Mouse (Mus musculus): ENCODE results near the gene Ift43. TPM values are rescaled to one million over a fixed set of nuclear protein-coding genes. Genes with fewer than 3 reads are reported as not detected.

The Ift43 gene
- 6.0 and 6.6 TPM in 2 replicates for polyA plus RNA-seq (2015; fragmentation: Nextera tagmentation; extraction: Ambion mirVana)

DNA sequence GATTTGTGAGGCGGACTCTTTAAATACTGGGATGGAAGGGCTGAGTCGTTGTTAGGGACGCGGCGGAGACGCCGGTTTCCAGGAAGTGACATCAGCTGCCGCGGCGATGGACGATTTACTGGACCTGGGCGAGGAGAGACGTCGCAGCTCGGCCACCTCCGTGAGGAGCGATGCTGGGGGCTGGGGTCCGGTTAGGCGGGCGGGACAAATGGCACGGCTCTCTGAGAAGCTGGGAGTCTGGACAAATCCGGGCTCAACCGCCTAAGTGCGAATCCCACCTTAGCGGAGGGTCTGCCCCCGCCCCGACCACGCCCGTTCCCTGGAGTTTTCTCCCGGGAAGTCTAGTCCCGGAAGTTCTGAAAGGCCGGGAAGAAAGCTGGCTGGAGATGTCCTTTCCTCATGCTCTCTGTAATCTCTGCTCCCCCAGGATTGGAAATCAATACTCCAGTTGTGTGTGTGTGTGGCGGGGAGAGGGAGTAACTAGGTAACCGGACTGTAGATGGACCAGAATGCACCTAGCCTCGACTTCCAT lies at the start of gene Ift43:
Gene Ift43, plus strand, starts transcription at position 61 of the 532 bp plus-strand sequence.
- Histone ChIP-seq H3K9ac (ENCODE audit: low read depth, low read length) (peak within 1 kb of the TSS; percentile 18; the same call in 1 of the 2 replicates), H3K4me3 (ENCODE audit: low read depth, low read length) (peak within 1 kb of the TSS; percentile 59), H3K9me3 (replicated peaks; ENCODE audit: control insufficient read depth, low read length) (no peaks in the 10 kb centered on the region), H3K27me3 (ENCODE audit: control insufficient read depth, insufficient read depth, low read depth, low read length) (peaks cover 37% of the 10 kb centered on the region), H3K4me2 (ENCODE audit: low read depth, low read length) (peak within 1 kb of the TSS; percentile 57), H3K36me3 (ENCODE audit: control insufficient read depth, insufficient read depth) (no peaks in the 10 kb centered on the region), H3K27ac (ENCODE audit: low read length) (no peak within 1 kb of the TSS), H3K4me1 (ENCODE audit: control insufficient read depth, low read depth, low read length) (no peaks in the 10 kb centered on the region; the same call in 1 of the 2 replicates)
- 1% methylated on average over 35 of the region's 35 CpGs for WGBS (ENCODE audit: insufficient replicate concordance)
- peak; percentile 55; the same call in 1 of the 2 replicates for ATAC-seq (ENCODE audit: low read depth)

DNA sequence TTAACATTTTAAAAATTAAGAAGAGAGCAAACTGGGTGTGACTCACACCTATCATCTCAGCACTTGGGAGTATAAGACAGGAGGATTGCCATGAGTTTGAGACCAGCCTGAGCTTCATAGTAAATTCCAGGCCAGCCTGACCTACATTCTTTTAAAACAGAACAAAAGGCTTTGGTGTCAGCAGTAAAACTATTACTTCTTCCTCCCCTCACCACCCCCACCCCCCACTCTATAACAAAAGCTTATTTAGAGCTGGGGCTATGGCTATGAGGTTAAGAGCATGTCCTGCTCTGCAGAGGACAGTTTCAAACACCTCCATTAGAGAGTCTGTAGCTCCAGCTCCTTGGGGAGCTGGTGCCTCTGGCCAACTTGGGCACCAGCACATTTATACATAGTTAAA lies 46.8 kb upstream of the Ift43 start:
- Histone ChIP-seq H3K9me3 (replicated peaks; ENCODE audit: control insufficient read depth, low read length) (no peaks in the 10 kb centered on the region), H3K4me2 (ENCODE audit: low read depth, low read length) (no peak overlapping the region), H3K4me3 (ENCODE audit: low read depth, low read length) (no peak overlapping the region), H3K4me1 (ENCODE audit: control insufficient read depth, low read depth, low read length) (peaks cover 3% of the 10 kb centered on the region), H3K9ac (ENCODE audit: low read depth, low read length) (no peak overlapping the region), H3K27me3 (ENCODE audit: control insufficient read depth, insufficient read depth, low read depth, low read length) (no peaks in the 10 kb centered on the region), H3K36me3 (ENCODE audit: control insufficient read depth, insufficient read depth) (no peaks in the 10 kb centered on the region), H3K27ac (ENCODE audit: low read length) (no peak overlapping the region)
- no peak for ATAC-seq (ENCODE audit: low read depth)

DNA sequence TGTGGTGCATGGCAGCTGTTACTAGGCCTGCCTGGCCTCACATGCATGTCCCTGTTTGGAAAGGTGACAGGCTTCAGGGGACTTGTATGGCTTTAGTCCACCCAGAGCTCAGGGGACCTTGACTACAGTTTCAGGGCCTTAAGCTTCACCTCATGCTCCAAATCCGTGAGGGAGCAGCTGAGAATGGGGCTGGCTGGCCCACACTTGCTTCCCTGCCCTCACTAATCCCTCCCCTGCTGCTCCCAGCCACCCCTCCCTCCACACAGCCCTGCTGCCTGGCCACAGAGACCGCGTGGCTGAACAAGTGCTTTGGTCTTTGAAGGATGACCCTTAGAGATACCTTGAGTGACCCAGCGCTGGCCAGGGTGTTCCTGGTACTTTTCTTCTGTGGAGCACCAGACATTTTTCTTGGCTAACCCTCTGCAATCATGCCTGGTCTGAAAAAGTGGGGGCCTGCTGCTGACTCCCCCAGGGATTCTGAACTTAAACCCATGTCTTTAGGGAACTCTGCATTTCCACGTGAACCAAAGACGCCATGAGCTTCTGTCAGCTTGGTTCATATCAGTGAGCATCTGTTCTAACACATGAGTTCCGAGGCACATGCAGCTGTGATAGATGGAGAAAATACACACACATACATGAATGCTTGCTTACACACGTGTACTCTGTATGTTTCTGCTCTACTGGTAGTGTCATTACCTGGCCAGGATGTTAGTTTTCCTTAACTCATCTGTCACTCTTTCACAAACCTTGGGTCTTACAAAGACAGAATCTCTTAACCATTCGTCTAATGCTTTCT lies 45.8 kb upstream of the Ift43 start:
- no peak overlapping the region for H3K9ac ChIP-seq (ENCODE audit: low read depth, low read length)
- no peak overlapping the region for H3K4me2 ChIP-seq (ENCODE audit: low read depth, low read length)
- no peaks in the 10 kb centered on the region for H3K27me3 ChIP-seq (ENCODE audit: control insufficient read depth, insufficient read depth, low read depth, low read length)
- H3K9me3 ChIP-seq (replicated peaks; ENCODE audit: control insufficient read depth, low read length) = no peaks in the 10 kb centered on the region
- 62% methylated on average over 9 of the region's 9 CpGs for WGBS (ENCODE audit: insufficient replicate concordance)
- H3K4me3 ChIP-seq (ENCODE audit: low read depth, low read length) = no peak overlapping the region
- ATAC-seq (ENCODE audit: low read depth) = no peak
- H3K36me3 ChIP-seq (ENCODE audit: control insufficient read depth, insufficient read depth) = no peaks in the 10 kb centered on the region
- H3K27ac ChIP-seq (ENCODE audit: low read length) = no peak overlapping the region
- no peaks in the 10 kb centered on the region for H3K4me1 ChIP-seq (ENCODE audit: control insufficient read depth, low read depth, low read length)

DNA sequence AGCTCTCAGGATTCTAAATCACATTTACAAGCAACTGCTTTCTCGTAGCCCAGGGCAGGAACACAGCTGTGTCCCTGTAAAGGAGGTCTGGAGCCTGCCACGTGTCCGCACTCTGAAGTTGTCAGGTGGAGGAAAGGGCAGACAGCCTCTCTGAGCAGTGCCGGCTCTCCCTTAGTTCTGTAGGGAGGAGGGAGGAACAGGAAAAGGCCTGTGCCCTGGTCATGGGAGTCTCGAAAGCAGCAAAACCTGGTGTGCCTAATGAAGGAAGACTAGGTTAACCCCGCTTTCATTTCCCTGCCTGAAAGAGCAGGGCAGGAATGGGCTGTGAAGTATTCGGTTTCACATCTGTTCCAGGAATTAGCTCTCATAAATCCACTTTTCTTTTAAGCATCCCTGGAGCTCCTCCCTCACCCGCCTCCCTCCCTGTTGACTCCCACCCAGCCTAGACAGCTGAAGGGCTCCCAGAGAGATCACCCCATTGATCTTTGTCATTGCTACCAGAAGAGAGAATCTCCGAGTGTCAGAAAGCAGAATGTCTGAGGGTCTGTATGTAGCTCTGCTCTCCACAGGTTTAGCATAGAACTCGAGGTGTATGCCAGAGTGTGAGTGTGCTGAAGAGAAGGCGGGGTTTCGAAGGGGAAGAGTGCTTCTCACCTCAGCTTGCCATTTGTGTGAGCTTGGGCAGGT lies 45.0 kb upstream of the Ift43 start:
- no peak for ATAC-seq (ENCODE audit: low read depth)
- Histone ChIP-seq H3K27ac (ENCODE audit: low read length) (no peak overlapping the region), H3K9me3 (replicated peaks; ENCODE audit: control insufficient read depth, low read length) (no peaks in the 10 kb centered on the region), H3K9ac (ENCODE audit: low read depth, low read length) (no peak overlapping the region), H3K36me3 (ENCODE audit: control insufficient read depth, insufficient read depth) (no peaks in the 10 kb centered on the region), H3K4me1 (ENCODE audit: control insufficient read depth, low read depth, low read length) (no peaks in the 10 kb centered on the region), H3K4me2 (ENCODE audit: low read depth, low read length) (no peak overlapping the region), H3K4me3 (ENCODE audit: low read depth, low read length) (no peak overlapping the region), H3K27me3 (ENCODE audit: control insufficient read depth, insufficient read depth, low read depth, low read length) (no peaks in the 10 kb centered on the region)
- WGBS (ENCODE audit: insufficient replicate concordance) = 60% methylated on average over 12 of the region's 12 CpGs

DNA sequence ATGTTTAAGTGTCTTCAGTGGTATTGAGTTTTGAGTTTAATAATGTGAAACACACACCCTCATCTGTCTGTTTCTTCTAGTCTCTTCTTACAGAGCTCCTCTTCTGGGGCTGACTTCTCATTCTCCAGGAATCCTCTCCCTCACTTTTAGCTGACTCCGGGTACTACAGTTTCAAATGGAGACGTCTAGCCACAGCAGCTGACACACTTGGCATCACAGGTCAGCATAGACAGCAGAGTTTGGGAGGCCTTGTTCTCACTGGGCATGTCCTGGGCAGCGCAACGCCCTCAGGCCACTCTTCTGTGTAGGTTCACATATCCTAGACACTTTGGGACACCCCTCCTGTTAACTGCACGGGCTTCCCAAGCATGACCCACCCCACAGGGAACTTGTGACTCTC lies 43.3 kb upstream of the Ift43 start:
- Histone ChIP-seq H3K9ac (ENCODE audit: low read depth, low read length) (no peak overlapping the region), H3K9me3 (replicated peaks; ENCODE audit: control insufficient read depth, low read length) (0 out of 2 replicates have a peak, but pooled peaks cover 2% of the 10 kb centered on the region), H3K27ac (ENCODE audit: low read length) (no peak overlapping the region), H3K36me3 (ENCODE audit: control insufficient read depth, insufficient read depth) (no peaks in the 10 kb centered on the region), H3K4me1 (ENCODE audit: control insufficient read depth, low read depth, low read length) (no peaks in the 10 kb centered on the region), H3K27me3 (ENCODE audit: control insufficient read depth, insufficient read depth, low read depth, low read length) (no peaks in the 10 kb centered on the region), H3K4me2 (ENCODE audit: low read depth, low read length) (no peak overlapping the region), H3K4me3 (ENCODE audit: low read depth, low read length) (no peak overlapping the region)
- no peak for ATAC-seq (ENCODE audit: low read depth)
- 73% methylated on average over 5 of the region's 5 CpGs for WGBS (ENCODE audit: insufficient replicate concordance)

DNA sequence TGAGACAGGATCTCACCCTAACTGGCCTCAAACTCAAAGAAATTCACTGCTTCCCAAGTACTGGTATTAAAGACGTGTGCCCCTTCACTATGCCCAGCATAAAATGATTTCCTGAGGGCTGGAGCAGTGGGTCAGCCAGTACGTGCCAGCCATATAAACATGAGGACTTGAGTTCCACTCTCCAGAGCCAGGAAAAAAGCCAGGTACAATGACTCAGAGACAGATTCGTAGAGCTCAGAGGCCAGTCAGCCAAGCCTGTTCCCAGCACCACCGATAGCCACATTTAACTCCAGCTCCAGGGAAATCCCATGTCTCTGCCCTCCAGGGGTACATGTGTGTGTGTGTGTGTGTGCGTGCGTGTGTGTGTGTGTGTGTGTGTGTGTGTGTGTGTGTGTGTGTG lies 42.6 kb upstream of the Ift43 start:
- Histone ChIP-seq H3K4me1 (ENCODE audit: control insufficient read depth, low read depth, low read length) (no peaks in the 10 kb centered on the region), H3K27me3 (ENCODE audit: control insufficient read depth, insufficient read depth, low read depth, low read length) (no peaks in the 10 kb centered on the region), H3K4me2 (ENCODE audit: low read depth, low read length) (no peak overlapping the region), H3K36me3 (ENCODE audit: control insufficient read depth, insufficient read depth) (no peaks in the 10 kb centered on the region), H3K4me3 (ENCODE audit: low read depth, low read length) (no peak overlapping the region), H3K27ac (ENCODE audit: low read length) (no peak overlapping the region), H3K9ac (ENCODE audit: low read depth, low read length) (no peak overlapping the region), H3K9me3 (replicated peaks; ENCODE audit: control insufficient read depth, low read length) (0 out of 2 replicates have a peak, but pooled peaks cover 2% of the 10 kb centered on the region)
- WGBS (ENCODE audit: insufficient replicate concordance) = 77% methylated on average over 6 of the region's 6 CpGs
- no peak for ATAC-seq (ENCODE audit: low read depth)

DNA sequence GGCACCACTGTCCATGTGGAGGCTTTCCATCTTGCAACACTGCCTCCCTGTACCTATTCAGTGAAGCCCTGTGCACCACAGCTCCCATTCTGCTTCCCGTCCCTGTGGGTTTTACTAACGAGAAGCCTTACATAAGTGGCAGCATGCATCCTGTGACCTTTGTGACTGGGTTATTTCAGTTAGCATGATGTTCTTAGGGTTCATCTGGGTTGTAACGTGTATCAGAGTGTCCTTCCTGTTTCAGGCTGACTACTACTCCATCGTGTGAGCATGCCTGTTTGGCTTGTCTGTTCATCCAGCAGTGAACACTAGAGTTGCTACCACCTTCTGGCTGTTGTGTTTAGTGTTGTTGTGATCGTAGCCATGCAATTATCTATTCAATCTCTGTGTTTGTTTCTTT lies 36.2 kb upstream of the Ift43 start:
- no peaks in the 10 kb centered on the region for H3K27me3 ChIP-seq (ENCODE audit: control insufficient read depth, insufficient read depth, low read depth, low read length)
- 56% methylated on average over 5 of the region's 5 CpGs for WGBS (ENCODE audit: insufficient replicate concordance)
- no peak overlapping the region for H3K4me2 ChIP-seq (ENCODE audit: low read depth, low read length)
- no peaks in the 10 kb centered on the region for H3K36me3 ChIP-seq (ENCODE audit: control insufficient read depth, insufficient read depth)
- H3K27ac ChIP-seq (ENCODE audit: low read length) = no peak overlapping the region
- H3K4me1 ChIP-seq (ENCODE audit: control insufficient read depth, low read depth, low read length) = no peaks in the 10 kb centered on the region
- no peak overlapping the region for H3K4me3 ChIP-seq (ENCODE audit: low read depth, low read length)
- ATAC-seq (ENCODE audit: low read depth) = no peak; the same call in 1 of the 2 replicates
- H3K9ac ChIP-seq (ENCODE audit: low read depth, low read length) = no peak overlapping the region
- 0 out of 2 replicates have a peak, but pooled peaks cover 2% of the 10 kb centered on the region for H3K9me3 ChIP-seq (replicated peaks; ENCODE audit: control insufficient read depth, low read length)

DNA sequence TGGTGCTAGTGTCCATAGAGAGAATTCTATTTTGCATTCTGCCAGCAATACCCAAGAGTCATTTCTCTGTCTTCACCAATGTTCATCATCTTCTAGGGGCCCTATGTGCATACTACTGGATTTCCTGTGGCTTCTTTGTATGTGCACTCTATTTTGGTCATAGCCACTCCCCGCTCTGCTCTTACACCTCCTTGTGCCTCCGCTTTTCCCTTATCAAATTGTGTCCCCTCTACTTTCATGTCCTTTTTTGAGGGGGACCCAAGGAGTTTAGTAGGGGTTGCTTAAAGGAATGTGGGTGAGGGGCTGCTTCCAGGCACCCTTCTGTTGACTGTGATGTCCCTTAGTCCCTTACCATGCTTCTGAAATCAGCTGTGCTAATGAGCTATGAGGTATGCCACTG lies 35.6 kb upstream of the Ift43 start:
- 73% methylated on average over 2 of the region's 2 CpGs for WGBS (ENCODE audit: insufficient replicate concordance)
- Histone ChIP-seq H3K36me3 (ENCODE audit: control insufficient read depth, insufficient read depth) (no peaks in the 10 kb centered on the region), H3K27ac (ENCODE audit: low read length) (no peak overlapping the region), H3K9ac (ENCODE audit: low read depth, low read length) (no peak overlapping the region), H3K4me3 (ENCODE audit: low read depth, low read length) (no peak overlapping the region), H3K4me2 (ENCODE audit: low read depth, low read length) (no peak overlapping the region), H3K9me3 (replicated peaks; ENCODE audit: control insufficient read depth, low read length) (0 out of 2 replicates have a peak, but pooled peaks cover 2% of the 10 kb centered on the region), H3K4me1 (ENCODE audit: control insufficient read depth, low read depth, low read length) (0 out of 2 replicates have a peak, but pooled peaks cover 2% of the 10 kb centered on the region), H3K27me3 (ENCODE audit: control insufficient read depth, insufficient read depth, low read depth, low read length) (no peaks in the 10 kb centered on the region)
- ATAC-seq (ENCODE audit: low read depth) = no peak

DNA sequence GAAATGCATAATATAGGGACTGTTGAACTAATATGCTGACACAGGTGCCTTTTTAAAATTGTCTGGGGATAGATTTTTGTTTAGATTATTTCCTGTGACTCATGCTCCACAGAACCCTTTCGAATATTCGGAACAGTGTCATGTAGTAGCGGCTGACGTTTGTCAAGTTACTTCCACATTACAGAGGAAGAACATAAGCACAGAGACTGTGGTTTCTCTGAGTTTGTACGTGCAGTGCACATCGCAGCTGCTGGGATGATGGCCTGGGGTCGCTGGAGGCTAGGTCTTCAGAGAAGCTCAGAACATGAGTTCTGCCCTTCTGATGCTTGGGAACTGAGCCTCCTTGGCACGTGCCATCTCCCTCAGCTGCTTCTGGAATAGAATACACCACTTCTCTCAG lies 35.0 kb upstream of the Ift43 start:
- no peak overlapping the region for H3K9ac ChIP-seq (ENCODE audit: low read depth, low read length)
- H3K36me3 ChIP-seq (ENCODE audit: control insufficient read depth, insufficient read depth) = no peaks in the 10 kb centered on the region
- H3K4me1 ChIP-seq (ENCODE audit: control insufficient read depth, low read depth, low read length) = 0 out of 2 replicates have a peak, but pooled peaks cover 2% of the 10 kb centered on the region
- no peak overlapping the region for H3K27ac ChIP-seq (ENCODE audit: low read length)
- no peak overlapping the region for H3K4me3 ChIP-seq (ENCODE audit: low read depth, low read length)
- no peak for ATAC-seq (ENCODE audit: low read depth)
- H3K9me3 ChIP-seq (replicated peaks; ENCODE audit: control insufficient read depth, low read length) = 0 out of 2 replicates have a peak, but pooled peaks cover 2% of the 10 kb centered on the region
- 32% methylated on average over 8 of the region's 8 CpGs for WGBS (ENCODE audit: insufficient replicate concordance)
- no peak overlapping the region for H3K4me2 ChIP-seq (ENCODE audit: low read depth, low read length)
- no peaks in the 10 kb centered on the region for H3K27me3 ChIP-seq (ENCODE audit: control insufficient read depth, insufficient read depth, low read depth, low read length)
